Mouse (Mus musculus) heart, adult 2 months (tissue): ENCODE measurements around the gene Pmpcb. TPM values are rescaled to one million over a fixed set of nuclear protein-coding genes. Genes with fewer than 3 reads are reported as not detected.

Experiments used
- DNase-seq, 2 experiments: peaks; one replicate each; pipeline ENCODE4 v3.0.0; 2021
- H3K27ac ChIP-seq: fragments of 200-600 bp; 2 replicates; pipeline ENCODE4 v1.8.1; 2022
- H3K27me3 ChIP-seq: fragments of 200-500 bp; 2 replicates; pipeline ENCODE4 v1.6.1; 2012; ENCODE audit warnings: mild to moderate bottlenecking, low read length, inconsistent platforms, mixed read lengths; ENCODE audit not compliant: control insufficient read depth, insufficient read depth
- H3K36me3 ChIP-seq: fragments of 200-500 bp; 2 replicates; pipeline ENCODE4 v1.6.1; 2012; ENCODE audit warnings: low read length, inconsistent platforms; ENCODE audit not compliant: control insufficient read depth, insufficient read depth
- H3K4me1 ChIP-seq: fragments of 200-500 bp; 2 replicates; pipeline ENCODE4 v1.6.1; 2011; ENCODE audit warnings: low read length; ENCODE audit not compliant: control insufficient read depth, insufficient read depth
- H3K4me3 ChIP-seq: fragments of 200-600 bp; 2 replicates; pipeline ENCODE4 v1.8.1; 2022
- H3K79me2 ChIP-seq: fragments of 200-500 bp; replicated peaks from 2 replicates; pipeline ENCODE4 v1.6.1; 2012; ENCODE audit warnings: mild to moderate bottlenecking, inconsistent platforms, low read length, moderate library complexity, mixed read lengths; ENCODE audit not compliant: control insufficient read depth, insufficient read depth
- H3K9ac ChIP-seq: fragments of 200-500 bp; 2 replicates; pipeline ENCODE4 v1.6.1; 2012; ENCODE audit warnings: low read depth, mild to moderate bottlenecking, control low read depth, inconsistent platforms, low read length, mixed read lengths
- CTCF ChIP-seq: fragments of 200-600 bp; IDR thresholded peaks from 2 replicates; pipeline ENCODE4 v1.8.1; 2022; ENCODE audit warnings: antibody characterized with exemption, mild to moderate bottlenecking, moderate library complexity
- EP300 ChIP-seq: fragments of 200-500 bp; IDR thresholded peaks from 2 replicates; pipeline ENCODE4 v1.6.1; 2011; ENCODE audit warnings: low read depth, low read length, control low read depth; ENCODE audit not compliant: insufficient read depth
- POLR2A ChIP-seq: fragments of 200-500 bp; IDR thresholded peaks from 2 replicates; pipeline ENCODE4 v1.6.1; 2011; ENCODE audit warnings: mild to moderate bottlenecking, low read depth, low read length, control low read depth; ENCODE audit not compliant: insufficient read depth
- WGBS: fragments of 180-500 bp; shearing (Covaris S2); methylation state at CpG from one replicate; pipeline ENCODE4 v1.1.7; 2018; 5-methylcytosine and 5-hydroxymethylcytosine counted together
- intact Hi-C: fragments of 180-260 bp; cut with DNase I; formaldehyde crosslinking; loops from one replicate; pipeline ENCODE4 v1.15.1; 2025
- polyA plus RNA-seq: library from polyadenylated mRNA; depleted of rRNA; stranded (reverse); fragments of >200 nt; gene quantifications from 2 replicates; pipeline ENCODE4 v1.2.3, GENCODE M21; 2012
- total RNA-seq, 2 experiments: library from RNA; stranded (reverse); gene quantifications; 2 replicates each; pipeline ENCODE4 v1.2.3; 2021

The Pmpcb gene
- total and polyA plus RNA-seq, 3 experiments, result 99.0 to 288 (median 250) TPM

- no peaks in the 10 kb centered on the region for H3K27me3 ChIP-seq
- H3K4me1 ChIP-seq, result peaks cover 5% of the 10 kb centered on the region
- TF ChIP-seq POLR2A (no peak), EP300 (no peak), CTCF (no peak)
- WGBS, result 66% methylated on average over 20 of the region's 20 CpGs
- no peak for DNase-seq
- H3K9ac ChIP-seq, result no peak overlapping the region
- peak overlapping the region; percentile 26 for H3K4me3 ChIP-seq
- H3K79me2 ChIP-seq, result no peaks in the 10 kb centered on the region
- no peak overlapping the region for H3K27ac ChIP-seq
- no peaks in the 10 kb centered on the region for H3K36me3 ChIP-seq
- intact Hi-C loops, result loop anchor here (1.0 kb wide), 1 partner anchor 77 kb away; no protein-coding TSS in a partner anchor
Measured at GRCm38 (mm10) chr5:21735100-21735499, 1.8 kb upstream of the Pmpcb start.

DNA sequence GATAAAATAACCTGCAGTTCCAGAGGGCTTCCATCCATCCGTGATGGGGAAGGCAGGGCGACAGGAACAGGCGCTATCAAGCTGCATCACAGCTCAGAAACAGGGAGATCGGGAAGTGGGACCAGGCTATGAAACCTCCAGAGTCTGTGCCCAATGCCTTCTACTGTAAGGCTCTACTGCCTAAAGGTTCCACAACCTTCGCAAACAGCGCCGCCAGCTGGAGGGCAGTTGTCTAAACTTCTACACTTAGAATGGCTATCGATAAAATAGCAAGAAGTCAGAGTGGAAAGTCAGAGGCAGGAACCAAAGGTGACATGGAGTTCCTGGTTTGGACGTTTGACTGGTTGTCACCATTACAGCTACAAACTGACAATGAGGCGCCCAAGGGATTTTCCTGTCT lies 1.4 kb upstream of the Pmpcb start:
- Histone ChIP-seq H3K9ac (0 out of 2 replicates have a peak overlapping the region, but pooled peaks have one; percentile 33), H3K27me3 (no peaks in the 10 kb centered on the region), H3K79me2 (no peaks in the 10 kb centered on the region), H3K4me1 (peaks cover 5% of the 10 kb centered on the region), H3K4me3 (peak overlapping the region; percentile 26), H3K27ac (no peak overlapping the region), H3K36me3 (no peaks in the 10 kb centered on the region)
- WGBS, result 22% methylated on average over 10 of the region's 10 CpGs
- intact Hi-C loops, result loop anchor here (1.0 kb wide), 1 partner anchor 77 kb away; no protein-coding TSS in a partner anchor
- peak; percentile 69 for TF ChIP-seq CTCF
- TF ChIP-seq POLR2A, result no peak
- TF ChIP-seq EP300, result 0 out of 2 replicates have a peak, but pooled peaks have one; percentile 50
- peak; percentile 66 to 71 for DNase-seq

GRCm38 (mm10) chr5:21736046-21736445 lies 895 bp upstream of the Pmpcb start:
- no peak overlapping the region for H3K9ac ChIP-seq
- no peaks in the 10 kb centered on the region for H3K79me2 ChIP-seq
- intact Hi-C loops, result no loop called here
- H3K36me3 ChIP-seq, result no peaks in the 10 kb centered on the region
- TF ChIP-seq CTCF, result no peak
- TF ChIP-seq EP300, result no peak
- no peak for TF ChIP-seq POLR2A
- no peak overlapping the region for H3K4me3 ChIP-seq
- H3K4me1 ChIP-seq, result peaks cover 5% of the 10 kb centered on the region
- no peaks in the 10 kb centered on the region for H3K27me3 ChIP-seq
- no peak for DNase-seq
- no peak overlapping the region for H3K27ac ChIP-seq
- WGBS, result 75% methylated on average over 11 of the region's 11 CpGs

- no peak overlapping the region for H3K27ac ChIP-seq
- H3K36me3 ChIP-seq, result no peaks in the 10 kb centered on the region; the same call in 1 of the 2 replicates
- peak overlapping the region; percentile 52 for H3K9ac ChIP-seq
- DNase-seq, result no peak
- no peaks in the 10 kb centered on the region for H3K79me2 ChIP-seq
- H3K4me1 ChIP-seq, result peaks cover 5% of the 10 kb centered on the region
- TF ChIP-seq CTCF (no peak), EP300 (no peak), POLR2A (no peak)
- peak overlapping the region; percentile 85 for H3K4me3 ChIP-seq
- no peaks in the 10 kb centered on the region for H3K27me3 ChIP-seq
- WGBS, result 13% methylated on average over 10 of the region's 10 CpGs
- intact Hi-C loops, result loop anchor here (1.0 kb wide), 2 partner anchors 36 to 48 kb away; partner anchors contain the start of genes Dnajc2, Napepld and Psmc2
Measured at GRCm38 (mm10) chr5:21737620-21738019, 679 bp downstream of the Pmpcb start.

DNA sequence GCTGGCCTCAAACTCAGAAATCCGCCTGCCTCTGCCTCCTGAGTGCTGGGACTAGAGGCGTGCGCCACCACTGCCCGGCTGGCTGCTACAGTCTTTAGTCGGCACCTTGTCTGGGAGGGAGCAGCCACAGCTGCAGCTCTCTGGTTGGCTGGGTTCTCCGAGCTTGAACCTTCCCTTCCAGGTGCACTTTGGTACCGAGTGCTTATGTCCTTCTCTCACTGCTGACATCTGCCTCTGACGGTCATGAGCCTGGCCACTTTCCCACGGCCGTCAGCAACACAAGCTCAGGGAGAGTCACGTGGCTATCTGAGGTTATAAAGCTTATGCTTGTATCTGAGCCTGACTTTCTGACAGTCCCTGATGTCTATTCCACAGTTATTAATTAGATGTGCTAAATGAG lies 2.2 kb downstream of the Pmpcb start:
- H3K36me3 ChIP-seq, result no peaks in the 10 kb centered on the region; the same call in 1 of the 2 replicates
- intact Hi-C loops, result no loop called here

GRCm38 (mm10) chr5:21739881-21740280 lies 2.9 kb downstream of the Pmpcb start:
- TF ChIP-seq POLR2A, result no peak
- no peak for TF ChIP-seq EP300
- no peak for TF ChIP-seq CTCF
- no peaks in the 10 kb centered on the region; the same call in 1 of the 2 replicates for H3K36me3 ChIP-seq
- no peak overlapping the region for H3K27ac ChIP-seq
- intact Hi-C loops, result no loop called here
- 77% methylated on average over 13 of the region's 13 CpGs for WGBS
- H3K4me3 ChIP-seq, result no peak overlapping the region
- no peaks in the 10 kb centered on the region for H3K27me3 ChIP-seq
- no peaks in the 10 kb centered on the region for H3K79me2 ChIP-seq
- DNase-seq, result no peak
- H3K9ac ChIP-seq, result no peak overlapping the region
- peaks cover 5% of the 10 kb centered on the region for H3K4me1 ChIP-seq

More for the DNA sequence above, 2.2 kb downstream of the Pmpcb start:
- Histone ChIP-seq H3K4me1 (peaks cover 5% of the 10 kb centered on the region), H3K9ac (no peak overlapping the region), H3K27ac (no peak overlapping the region), H3K4me3 (no peak overlapping the region), H3K79me2 (no peaks in the 10 kb centered on the region), H3K27me3 (no peaks in the 10 kb centered on the region)
- no peak for TF ChIP-seq EP300
- TF ChIP-seq POLR2A, result no peak
- no peak for TF ChIP-seq CTCF
- 78% methylated on average over 11 of the region's 11 CpGs for WGBS
- DNase-seq, result no peak
